Mouse (Mus musculus) liver, adult (tissue): ENCODE measurements around the gene Krtap19-4.

Experiments used
- GATA4 ChIP-seq: IDR thresholded peaks from 2 replicates; pipeline ENCODE4 v1.6.1; 2014; ENCODE audit warnings: mild to moderate bottlenecking, low read length; ENCODE audit not compliant: insufficient replicate concordance

Krtap19-4 gene

GRCm38 (mm10) chr16:88884989-88885388 lies at the start of gene Krtap19-4:
Krtap19-4 (minus strand) TSS chr16:88885089.
- no peak for TF ChIP-seq GATA4

GRCm38 (mm10) chr16:88932165-88932564 lies 47.3 kb upstream of the Krtap19-4 start, which contains the start of gene Krtap19-9b:
Krtap19-9b (minus strand) TSS chr16:88932265.
- no peak for TF ChIP-seq GATA4

GRCm38 (mm10) chr16:88896357-88896756 lies 11.5 kb upstream of the Krtap19-4 start, which contains the start of gene Krtap19-5:
Krtap19-5 (minus strand) TSS chr16:88896457.
- no peak for TF ChIP-seq GATA4

- TF ChIP-seq GATA4: no peak
Measured at GRCm38 (mm10) chr16:88886870-88887269, 2.0 kb upstream of the Krtap19-4 start.

- no peak for TF ChIP-seq GATA4
Measured at GRCm38 (mm10) chr16:88877938-88878337, 7.0 kb downstream of the Krtap19-4 start, which contains the start of gene Krtap19-3. Krtap19-3 (minus strand) TSS chr16:88878038.

GRCm38 (mm10) chr16:88874169-88874568 lies 10.7 kb downstream of the Krtap19-4 start, which contains the start of gene Krtap19-2:
Krtap19-2 (minus strand) TSS chr16:88874269.
- TF ChIP-seq GATA4: no peak

- no peak for TF ChIP-seq GATA4
Measured at GRCm38 (mm10) chr16:88869311-88869710, 15.6 kb downstream of the Krtap19-4 start, which contains the start of gene Krtap19-1. Krtap19-1 (minus strand) TSS chr16:88869411.

- TF ChIP-seq GATA4: no peak
Measured at GRCm38 (mm10) chr16:88864887-88865407, 19.9 kb downstream of the Krtap19-4 start.

GRCm38 (mm10) chr16:88851450-88851849 lies 33.4 kb downstream of the Krtap19-4 start:
- no peak for TF ChIP-seq GATA4

- TF ChIP-seq GATA4: no peak
Measured at GRCm38 (mm10) chr16:88848558-88848957, 36.3 kb downstream of the Krtap19-4 start.

- no peak for TF ChIP-seq GATA4
Measured at GRCm38 (mm10) chr16:88847363-88847762, 37.5 kb downstream of the Krtap19-4 start.
